Mouse (Mus musculus) retina, adult 2 months (tissue): Measurements from ENCODE around the gene Tnfrsf8.

Source experiments
- DNase-seq: peaks from one replicate; pipeline ENCODE4 v3.0.0-alpha.2; 2012; ENCODE audit warnings: low read depth, low spot score

The Tnfrsf8 gene

GRCm38 (mm10) chr4:145231732-145232131 is 83.2 kb downstream of the Tnfrsf8 start:
- DNase-seq, result no peak

GRCm38 (mm10) chr4:145230647-145231046 is 84.3 kb downstream of the Tnfrsf8 start:
- no peak for DNase-seq

GRCm38 (mm10) chr4:145229524-145230163 is 85.3 kb downstream of the Tnfrsf8 start:
- no peak for DNase-seq

- DNase-seq, result no peak
These were observed 85.9 kb downstream of the Tnfrsf8 start for GRCm38 (mm10) chr4:145229051-145229450.

- no peak for DNase-seq
These were observed 90.4 kb downstream of the Tnfrsf8 start for GRCm38 (mm10) chr4:145224613-145225012.

GRCm38 (mm10) chr4:145222064-145222463 is 92.9 kb downstream of the Tnfrsf8 start:
- DNase-seq, result no peak

- DNase-seq, result no peak
These were observed 93.6 kb downstream of the Tnfrsf8 start for GRCm38 (mm10) chr4:145221379-145221778.

GRCm38 (mm10) chr4:145220001-145220400 is 95.0 kb downstream of the Tnfrsf8 start:
- DNase-seq, result no peak

- DNase-seq, result no peak
These were observed 95.6 kb downstream of the Tnfrsf8 start for GRCm38 (mm10) chr4:145219240-145219985.

- no peak for DNase-seq
These were observed 97.1 kb downstream of the Tnfrsf8 start for GRCm38 (mm10) chr4:145217837-145218236.
